Mouse (Mus musculus) telencephalon, adult 2 months (tissue): ENCODE measurements around the gene Pgbd1.
A peak's percentile ranks its signal among the peaks of the same experiment; 100 is the strongest.
"Not testable (repeated sequence)": the region's sequence is repeated elsewhere in the genome, so short reads cannot be mapped to it uniquely, and the experiment has no call there.

ENCODE experiments used
- DNase-seq: peaks from one replicate; pipeline ENCODE4 v3.0.0-alpha.2; 2011; ENCODE audit warnings: low read depth, low spot score

Pgbd1 gene

DNA sequence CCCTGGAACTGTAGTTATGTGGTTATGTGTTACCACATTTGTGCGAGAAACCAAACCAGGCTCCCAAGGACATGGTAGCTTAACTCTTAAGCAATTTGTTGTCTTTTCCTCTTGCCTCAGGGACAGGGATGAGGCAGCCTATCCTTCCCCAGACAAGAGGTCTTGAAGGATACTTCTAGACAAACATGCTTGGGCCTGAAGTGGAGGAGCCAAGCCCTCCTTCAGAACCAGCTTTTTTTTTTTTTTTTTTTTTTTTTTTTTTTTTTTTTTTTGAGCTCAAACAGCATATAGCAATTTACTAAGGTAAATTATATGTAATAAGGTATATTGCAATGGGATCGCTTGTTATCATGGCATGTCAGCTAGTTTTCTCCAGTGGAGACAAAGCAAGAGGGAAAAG, 25.1 kb downstream of the Pgbd1 start:
- no peak for DNase-seq

DNA sequence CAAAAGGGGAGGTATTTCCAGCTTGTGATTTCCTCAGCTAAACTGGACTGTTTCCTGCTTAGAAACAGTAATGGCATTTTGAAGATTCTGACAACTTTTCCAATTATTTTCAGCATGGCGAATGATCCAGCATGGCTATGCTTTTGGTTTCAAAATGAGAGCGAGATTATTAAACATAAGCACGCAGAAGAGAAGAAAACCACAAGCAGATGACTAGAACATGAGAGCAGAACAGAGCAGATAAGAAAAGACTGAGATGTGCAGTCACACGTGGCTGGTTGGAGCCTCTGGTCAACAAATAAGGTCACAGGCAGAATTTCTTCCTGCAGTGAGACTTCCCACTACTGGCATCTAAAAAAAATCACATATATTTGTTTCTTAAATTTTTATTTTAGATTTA, 25.6 kb downstream of the Pgbd1 start:
- no peak for DNase-seq

DNA sequence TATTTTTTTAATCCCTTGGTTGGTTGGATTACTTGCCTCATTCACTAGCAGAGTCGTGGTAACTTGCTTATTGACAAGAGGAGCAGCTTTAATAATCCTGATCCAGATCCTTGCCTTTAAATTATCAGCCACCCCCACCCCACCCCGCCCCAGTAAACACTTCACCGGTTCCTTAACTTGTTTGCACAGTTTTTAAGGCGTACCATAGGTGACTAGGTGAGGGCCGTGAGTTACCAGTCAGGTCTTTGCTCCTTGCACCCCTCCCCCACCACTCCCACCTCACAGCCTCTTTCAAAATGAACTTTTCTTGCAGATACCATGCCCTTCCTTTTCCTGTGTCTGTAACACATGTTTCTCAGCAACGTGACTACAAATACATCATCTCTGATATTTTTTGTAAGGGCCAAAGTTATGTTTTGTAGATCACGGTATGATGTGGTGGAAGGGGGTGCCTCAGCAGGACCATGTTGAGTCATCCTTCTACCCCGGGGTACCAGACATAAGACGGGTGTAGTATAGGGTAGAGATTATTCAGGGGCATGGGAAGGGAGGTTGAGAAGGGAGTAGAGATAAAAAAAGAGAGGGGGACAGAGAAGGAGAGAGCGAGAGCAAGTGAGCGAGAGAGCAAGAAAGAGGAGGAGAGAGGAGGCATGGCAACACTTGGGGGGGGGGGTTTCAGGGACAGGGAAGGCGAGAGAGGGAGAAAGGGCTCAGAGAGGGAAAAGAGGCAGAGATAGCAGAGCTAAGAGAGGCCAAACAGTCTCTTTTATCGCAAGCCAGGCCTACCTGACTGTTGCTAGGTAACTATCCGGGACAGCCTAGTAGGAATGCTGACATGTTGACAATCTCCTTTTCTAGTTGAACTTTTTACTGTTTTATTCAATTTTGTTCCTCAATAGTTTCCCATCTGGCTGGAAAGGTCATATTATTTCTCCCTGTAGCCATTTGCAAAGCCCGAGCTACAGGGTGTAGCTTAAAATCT, 26.3 kb downstream of the Pgbd1 start:
- no peak for DNase-seq

DNA sequence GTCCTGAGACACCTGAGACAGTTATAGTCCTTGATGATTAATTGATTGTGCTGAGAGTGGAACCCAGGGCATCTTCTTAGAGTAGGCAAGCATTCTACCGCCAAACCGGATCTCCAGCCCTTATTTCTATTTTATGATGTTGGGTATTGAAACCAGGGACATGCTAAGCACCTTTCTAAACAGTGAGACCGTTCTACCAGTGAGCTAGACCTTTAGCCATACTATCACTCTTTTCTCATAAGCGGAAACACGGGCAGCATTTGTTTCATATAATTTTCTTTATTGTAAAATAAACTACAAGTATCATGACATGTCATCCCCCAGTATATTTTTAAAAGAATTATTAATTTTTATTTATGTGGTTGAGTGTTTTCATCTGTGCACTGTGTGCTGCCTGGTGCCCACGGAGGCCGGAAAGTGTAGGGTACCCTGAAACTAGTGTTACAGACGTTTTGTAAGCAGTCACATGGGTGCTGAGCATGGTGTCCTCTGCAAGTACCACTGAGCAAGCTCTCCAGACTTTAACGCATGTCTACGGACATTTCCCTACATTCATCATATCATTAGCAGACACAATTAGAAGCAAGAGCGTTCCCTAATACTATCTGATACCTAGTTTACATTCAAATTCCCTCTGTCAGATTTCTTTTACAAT, 31.9 kb downstream of the Pgbd1 start:
- DNase-seq, result no peak

DNA sequence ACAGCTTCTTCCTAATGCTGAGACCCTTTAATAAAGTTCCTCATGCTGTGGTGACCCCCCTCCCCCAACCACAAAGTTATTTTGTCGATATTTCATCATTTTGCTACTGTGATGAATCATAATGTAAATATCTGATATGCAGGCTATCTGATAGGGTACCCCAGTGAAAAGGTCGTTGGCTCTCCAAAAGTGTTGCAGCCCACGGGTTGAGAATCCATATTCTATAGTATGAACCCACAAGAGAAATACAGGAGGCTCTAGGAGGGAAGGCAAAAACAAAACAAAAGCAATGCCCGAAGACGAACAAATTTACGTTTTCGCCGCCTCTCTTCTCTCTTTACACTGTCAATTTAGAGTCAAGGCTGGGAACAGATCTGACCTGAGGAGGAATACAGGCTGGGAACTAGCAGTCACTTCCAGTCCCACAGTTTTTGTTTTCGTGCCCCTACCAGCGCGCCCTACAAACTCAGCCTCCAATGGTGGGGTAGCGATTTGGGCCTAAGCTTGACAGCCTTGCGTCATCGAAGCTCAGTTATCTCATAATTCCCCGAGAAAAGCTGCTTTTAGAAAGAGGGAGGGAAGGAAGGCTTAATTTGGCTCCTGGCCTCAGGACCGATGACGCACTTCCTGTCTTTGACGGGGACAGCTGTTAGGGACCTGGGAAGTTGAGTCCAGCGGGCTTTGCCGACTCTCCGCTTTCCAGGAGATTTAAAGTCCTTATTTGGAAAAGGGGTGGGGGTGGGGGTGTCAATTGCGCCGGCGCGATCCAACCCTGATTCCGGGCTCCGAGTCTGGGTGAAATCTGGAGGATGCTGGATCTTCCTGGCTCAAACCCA, 32.7 kb downstream of the Pgbd1 start:
- peak; percentile 98 for DNase-seq

DNA sequence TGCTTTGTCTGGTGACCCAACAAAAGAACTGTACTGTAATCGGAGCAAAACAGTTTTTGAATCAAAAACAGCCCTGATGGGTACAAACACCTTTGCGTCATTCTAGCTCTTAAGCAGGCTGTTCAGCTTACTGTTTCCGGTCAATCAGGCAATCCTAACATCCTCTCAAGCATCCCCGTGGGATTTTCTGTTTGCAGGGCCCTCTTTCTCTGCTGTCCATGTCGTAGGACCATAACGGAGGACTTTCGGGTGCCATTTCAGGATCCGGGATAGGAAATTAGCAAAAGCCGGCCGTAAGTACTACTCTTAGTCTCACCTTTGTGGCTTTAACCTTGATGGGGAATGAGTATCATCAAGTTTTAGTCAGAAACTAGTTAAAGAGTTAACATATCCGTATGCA, 33.5 kb downstream of the Pgbd1 start:
- no peak for DNase-seq

DNA sequence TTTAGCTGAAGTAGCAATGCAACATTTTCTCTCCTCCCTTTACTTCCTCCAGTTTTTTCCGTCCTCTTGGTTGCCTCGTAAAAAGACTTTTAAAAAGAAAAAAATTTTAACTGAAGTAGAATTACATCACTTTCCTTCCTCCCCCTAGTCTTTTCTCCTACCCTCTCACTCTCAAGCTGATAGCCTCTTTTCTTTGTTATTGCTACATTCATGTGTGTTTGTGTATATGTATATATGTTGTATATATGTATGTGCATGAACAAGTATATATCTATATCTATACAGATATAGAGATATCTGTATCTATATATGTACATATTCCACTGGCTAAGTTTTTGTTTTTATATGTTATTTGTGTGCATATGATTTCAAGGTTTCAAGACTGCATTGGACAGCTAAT, 38.0 kb downstream of the Pgbd1 start:
- no peak for DNase-seq

DNA sequence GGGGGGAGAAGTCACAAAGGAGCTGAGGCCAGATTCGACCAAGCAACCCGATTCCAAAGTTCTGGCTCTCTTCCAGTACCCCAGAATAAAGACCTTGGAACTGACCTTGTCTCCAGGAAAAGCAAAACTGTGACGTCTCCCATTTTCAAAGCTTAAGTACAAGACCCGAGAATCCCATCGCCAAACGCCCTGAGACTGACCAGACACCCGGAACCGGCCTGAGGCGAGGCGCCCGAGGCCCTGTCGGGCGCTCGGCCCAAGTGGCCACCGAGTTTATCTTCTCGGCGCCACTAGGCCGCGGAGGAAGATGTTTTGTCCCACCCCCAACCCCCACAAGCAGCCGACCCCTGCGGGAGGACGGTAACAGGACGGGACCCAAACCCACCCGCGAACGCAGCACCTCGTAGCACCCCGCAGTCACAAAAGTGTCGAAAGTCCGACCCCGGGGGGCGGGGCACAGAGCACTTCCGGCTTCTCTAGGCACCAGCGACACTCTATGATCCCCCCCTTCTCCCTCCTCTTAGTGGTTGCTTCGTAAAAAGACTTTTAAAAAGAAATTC, 38.5 kb downstream of the Pgbd1 start, which contains the start of gene Zkscan3:
TSS of gene Zkscan3 (minus strand) at position 469 of the 560 bp plus-strand sequence.
- DNase-seq, result peak; percentile 78

DNA sequence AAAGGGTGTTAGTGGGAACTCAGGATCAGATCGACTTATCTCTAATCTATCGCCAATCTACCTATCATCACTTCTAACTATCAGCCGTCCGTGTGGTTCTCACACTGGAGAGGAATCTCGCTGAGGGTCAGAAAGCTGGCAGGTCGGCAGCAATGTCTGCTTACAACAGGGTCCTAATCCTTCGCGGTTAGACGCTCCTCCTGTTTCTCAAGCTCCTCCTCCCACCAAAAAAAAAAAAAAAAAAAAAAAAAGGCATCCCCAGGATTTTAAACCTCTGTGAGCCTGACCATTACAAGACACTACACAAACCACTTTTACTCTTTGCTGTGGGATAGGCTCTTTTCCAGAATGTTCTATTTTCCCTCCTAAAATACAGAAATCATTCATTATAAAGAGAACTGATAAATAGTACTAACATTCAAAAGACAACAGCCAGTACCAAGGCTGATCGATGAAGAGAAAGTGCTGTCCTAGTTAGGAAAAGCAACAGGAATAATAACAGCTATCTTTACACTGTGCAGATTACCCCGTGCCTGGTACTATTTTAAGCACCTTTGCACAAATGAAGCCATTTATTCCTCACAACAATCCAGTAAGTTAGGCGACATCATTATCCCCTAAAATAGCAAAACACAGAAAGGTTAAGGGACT, 39.1 kb downstream of the Pgbd1 start:
- DNase-seq, result no peak

DNA sequence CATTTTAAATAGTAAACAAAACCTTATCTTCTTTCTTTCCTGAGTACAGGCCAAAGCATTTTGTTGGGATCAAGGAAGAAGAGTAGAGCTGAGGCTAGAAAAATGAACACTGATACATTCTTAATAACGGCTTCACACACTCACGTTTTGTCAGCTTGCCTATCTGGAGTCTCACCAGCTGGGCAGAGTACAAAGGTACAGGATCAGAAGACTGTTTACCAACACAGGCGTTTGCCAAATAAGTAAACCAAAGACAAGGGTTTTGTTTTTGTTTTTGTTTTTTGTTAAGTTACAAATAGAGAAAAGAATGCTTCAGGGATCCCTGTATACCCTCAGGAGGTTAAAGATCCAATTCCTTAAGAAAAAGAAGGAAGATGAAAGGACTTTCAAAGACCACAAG, 39.7 kb downstream of the Pgbd1 start:
- DNase-seq, result no peak

DNA sequence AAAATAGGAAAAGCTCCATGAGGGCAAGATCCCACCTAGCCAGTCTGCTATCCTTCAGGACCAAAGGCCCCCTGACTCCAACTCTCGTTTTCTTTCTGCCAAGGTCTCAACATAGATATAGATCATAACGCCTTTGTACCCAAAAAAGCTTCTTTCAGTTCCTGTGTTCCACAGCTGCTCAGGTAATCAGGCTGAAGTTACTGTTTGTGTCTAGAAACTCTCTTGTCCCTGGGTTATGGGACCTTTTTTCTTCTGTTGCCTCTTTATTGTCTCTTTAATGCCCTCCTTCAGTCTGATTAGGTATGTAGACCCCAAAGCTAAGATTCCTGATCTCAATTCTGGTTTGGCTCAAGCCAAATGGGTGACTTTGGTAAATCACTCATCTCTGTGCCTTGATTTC, 43.4 kb downstream of the Pgbd1 start:
- DNase-seq, result no peak

DNA sequence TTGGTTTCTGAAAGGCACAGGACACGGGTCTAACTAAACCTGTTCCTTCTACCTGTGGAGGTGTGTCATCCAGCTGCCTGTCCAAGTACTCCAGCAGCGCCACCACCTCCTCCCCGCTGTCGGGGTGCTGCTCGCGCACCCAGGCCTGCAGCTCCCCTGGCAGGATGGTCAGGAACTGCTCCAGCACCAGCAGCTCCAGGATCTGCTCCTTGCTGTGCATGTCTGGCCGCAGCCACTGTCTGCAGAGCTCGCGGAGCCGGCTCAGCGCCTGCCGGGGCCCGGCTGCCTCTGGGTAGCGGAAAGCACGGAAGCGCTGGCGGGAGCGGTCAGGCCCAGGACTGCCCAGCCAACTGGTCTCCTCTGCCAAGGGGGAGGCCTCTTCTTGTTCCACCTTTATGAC, 44.8 kb downstream of the Pgbd1 start:
- DNase-seq, result not testable (repeated sequence)

DNA sequence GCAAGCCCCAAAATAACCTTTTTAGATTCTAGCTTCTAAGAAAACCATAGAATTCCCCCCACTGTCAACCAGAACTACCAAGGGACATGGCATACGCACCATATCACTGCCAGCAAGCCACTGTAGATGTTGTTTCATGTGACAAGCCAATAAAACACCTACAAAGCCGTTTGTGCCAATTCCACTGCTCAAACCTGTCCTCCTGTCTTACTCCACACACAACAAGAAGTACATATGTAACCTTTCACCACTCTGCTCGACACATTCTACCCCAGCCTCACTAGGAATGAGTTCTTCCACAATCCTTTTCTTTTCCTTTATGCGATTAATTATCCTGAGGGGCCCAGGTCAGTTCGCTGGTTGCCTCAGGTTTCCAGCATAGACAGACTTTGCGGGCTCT, 45.2 kb downstream of the Pgbd1 start:
- no peak for DNase-seq

DNA sequence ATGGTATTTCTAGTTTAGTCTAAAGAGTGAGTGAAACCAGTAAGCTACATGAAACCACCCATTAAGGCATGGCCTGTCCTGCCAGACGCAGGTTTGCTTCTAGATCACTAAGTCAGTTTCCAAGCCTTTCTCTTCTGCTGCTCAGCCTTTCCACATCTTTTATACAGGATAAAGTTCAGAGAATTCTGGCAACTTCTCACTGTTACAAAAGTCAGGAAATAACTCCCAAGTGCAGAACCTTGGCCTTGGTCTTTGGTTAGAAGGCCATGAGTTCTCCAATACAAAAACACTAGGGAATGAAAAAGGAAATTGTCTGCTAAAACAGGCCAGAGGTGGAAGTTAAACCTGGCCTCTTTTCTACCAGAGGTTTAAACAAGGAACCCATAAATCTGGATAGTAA, 45.6 kb downstream of the Pgbd1 start:
- no peak for DNase-seq

DNA sequence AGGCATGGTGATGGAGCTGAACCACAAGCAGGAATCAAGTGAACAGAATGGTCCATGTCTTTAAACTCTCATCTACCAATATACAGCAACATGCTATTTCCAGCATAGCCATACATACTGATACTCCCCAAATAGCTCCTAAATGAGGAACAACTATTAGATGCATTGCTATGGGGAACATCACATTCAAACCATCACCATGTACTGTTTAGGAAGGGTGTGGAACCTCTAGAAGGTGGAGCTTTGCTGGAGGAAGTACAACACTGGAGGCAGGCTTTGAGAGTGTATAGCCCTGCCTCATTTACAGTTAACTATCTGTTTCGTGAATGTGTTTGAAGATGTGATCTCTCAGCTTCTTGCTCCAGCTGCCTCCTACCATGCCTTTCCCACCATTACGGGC, 63.1 kb downstream of the Pgbd1 start:
- no peak for DNase-seq

DNA sequence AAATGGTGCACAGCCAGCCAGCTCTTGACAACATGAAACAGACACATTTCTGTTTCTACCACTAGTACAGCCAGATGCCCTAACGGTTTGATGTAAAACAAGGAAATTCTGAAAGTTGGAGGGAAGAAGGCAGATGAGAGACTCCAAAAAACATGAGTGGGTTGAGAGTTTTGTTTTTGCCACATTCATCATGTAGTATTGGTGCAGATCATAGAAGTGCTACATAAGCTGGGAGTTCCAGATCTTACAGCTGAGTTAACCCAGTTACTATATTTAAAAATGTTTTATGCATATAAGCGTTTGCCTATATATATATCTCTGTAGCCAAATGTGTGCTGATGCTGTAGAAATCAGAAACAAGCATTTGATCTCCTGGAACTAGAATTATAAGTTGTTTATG, 68.2 kb downstream of the Pgbd1 start:
- peak; percentile 36 for DNase-seq
